Mouse (Mus musculus): ENCODE results near the gene Zdhhc20. TPM values are rescaled to one million over a fixed set of nuclear protein-coding genes. Genes with fewer than 3 reads are reported as not detected.
"Not testable (repeated sequence)": the region's sequence is repeated elsewhere in the genome, so short reads cannot be mapped to it uniquely, and the experiment has no call there.

Zdhhc20 gene
- polyA plus RNA-seq (2016; fragmentation: Nextera tagmentation; extraction: Ambion mirVana): 58.9 and 61.2 TPM in 2 replicates

DNA sequence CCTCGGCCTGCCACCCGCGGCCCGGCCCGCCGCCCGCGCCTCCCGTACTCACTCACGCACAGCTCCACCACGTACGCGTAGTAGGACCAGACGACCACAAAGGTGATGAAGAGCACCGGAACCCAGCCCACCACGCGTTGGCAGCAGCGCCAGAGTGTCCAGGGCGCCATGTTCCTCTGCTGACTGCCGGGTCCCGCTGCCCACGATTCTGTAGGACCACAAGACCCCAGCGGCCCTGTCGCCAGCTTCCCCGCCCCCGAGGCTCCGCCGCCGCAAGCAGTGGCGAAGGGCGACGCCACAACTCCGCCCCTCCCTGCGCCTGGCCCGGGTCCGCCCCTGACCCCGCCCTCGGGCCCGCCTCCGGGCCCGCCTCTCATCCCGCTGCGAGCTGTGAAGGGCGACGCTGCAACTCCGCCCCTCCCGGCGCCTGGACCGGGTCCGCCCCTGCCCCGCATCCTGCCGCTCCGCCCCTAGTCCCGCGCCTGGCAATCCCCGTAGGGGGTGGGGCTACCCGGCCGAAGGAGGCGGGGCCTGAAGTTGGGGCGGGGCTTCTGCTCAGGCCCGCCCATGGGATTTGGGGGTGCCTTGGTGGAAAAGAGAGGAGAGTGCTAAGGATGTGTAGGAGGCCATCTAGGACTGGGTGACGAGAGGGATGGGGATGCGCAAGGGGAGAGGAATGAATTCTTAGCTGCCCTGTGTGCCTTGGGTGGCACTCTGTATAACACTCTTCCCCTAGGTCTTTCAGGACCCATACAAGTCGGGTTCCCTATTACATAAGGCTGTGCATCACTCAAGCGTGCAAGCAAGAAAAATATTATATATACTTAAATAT lies at the start of gene Zdhhc20:
Gene Zdhhc20, minus strand, starts transcription at position 266 of the 832 bp plus-strand sequence.
- peak within 1 kb of the TSS; percentile 58 for H3K4me2 ChIP-seq

GRCm38 (mm10) chr14:57937297-57937696 lies 47.2 kb upstream of the Zdhhc20 start:
- WGBS: 94% methylated on average over 6 of the region's 6 CpGs

More for the DNA sequence above, at the start of gene Zdhhc20:
- Histone ChIP-seq H3K27me3 (no peaks in the 10 kb centered on the region), H3K4me1 (peaks cover 10% of the 10 kb centered on the region), H3K9me3 (no peaks in the 10 kb centered on the region), H3K9ac (peak within 1 kb of the TSS; percentile 87), H3K36me3 (replicated peaks) (no peaks in the 10 kb centered on the region), H3K27ac (peak within 1 kb of the TSS; percentile 83), H3K4me3 (replicated peaks) (peak within 1 kb of the TSS; percentile 82)
- ATAC-seq (ENCODE audit: low FRiP score): peak; percentile 97
- 3% methylated on average over 59 of the region's 65 CpGs for WGBS

DNA sequence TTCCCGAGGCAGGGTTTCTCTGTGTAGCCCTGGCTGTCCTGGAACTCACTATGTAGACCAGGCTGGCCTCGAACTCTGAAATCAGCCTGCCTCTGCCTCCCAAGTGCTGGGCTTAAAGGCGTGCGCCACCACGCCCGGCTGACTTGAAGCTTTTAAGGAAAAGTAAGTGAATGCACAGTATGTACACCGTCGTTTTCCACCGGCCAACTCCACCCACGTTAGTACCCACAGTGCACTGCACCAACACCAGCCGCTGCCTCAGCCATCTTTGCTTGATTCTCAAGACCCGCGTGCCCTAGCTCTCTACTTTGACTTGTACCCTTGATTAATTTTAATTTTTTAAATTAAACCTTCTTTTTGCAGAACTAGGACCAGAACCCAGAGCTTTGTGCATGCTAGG lies 44.6 kb upstream of the Zdhhc20 start:
- no peak overlapping the region for H3K4me3 ChIP-seq (replicated peaks)
- no peak for ATAC-seq (ENCODE audit: low FRiP score)
- H3K4me2 ChIP-seq: no peak overlapping the region
- WGBS: 97% methylated on average over 13 of the region's 13 CpGs
- no peak overlapping the region for H3K9ac ChIP-seq
- no peaks in the 10 kb centered on the region for H3K36me3 ChIP-seq (replicated peaks)
- no peak overlapping the region for H3K27ac ChIP-seq
- no peaks in the 10 kb centered on the region for H3K9me3 ChIP-seq
- H3K4me1 ChIP-seq: no peaks in the 10 kb centered on the region
- no peaks in the 10 kb centered on the region for H3K27me3 ChIP-seq

More at GRCm38 (mm10) chr14:57937297-57937696, 47.2 kb upstream of the Zdhhc20 start:
- H3K4me2 ChIP-seq: no peak overlapping the region
- peaks cover 5% of the 10 kb centered on the region; the same call in 1 of the 2 replicates for H3K36me3 ChIP-seq (replicated peaks)
- H3K9ac ChIP-seq: no peak overlapping the region
- no peaks in the 10 kb centered on the region for H3K9me3 ChIP-seq
- no peaks in the 10 kb centered on the region for H3K27me3 ChIP-seq
- no peak overlapping the region for H3K4me3 ChIP-seq (replicated peaks)
- H3K4me1 ChIP-seq: no peaks in the 10 kb centered on the region
- no peak for ATAC-seq (ENCODE audit: low FRiP score)
- no peak overlapping the region for H3K27ac ChIP-seq

DNA sequence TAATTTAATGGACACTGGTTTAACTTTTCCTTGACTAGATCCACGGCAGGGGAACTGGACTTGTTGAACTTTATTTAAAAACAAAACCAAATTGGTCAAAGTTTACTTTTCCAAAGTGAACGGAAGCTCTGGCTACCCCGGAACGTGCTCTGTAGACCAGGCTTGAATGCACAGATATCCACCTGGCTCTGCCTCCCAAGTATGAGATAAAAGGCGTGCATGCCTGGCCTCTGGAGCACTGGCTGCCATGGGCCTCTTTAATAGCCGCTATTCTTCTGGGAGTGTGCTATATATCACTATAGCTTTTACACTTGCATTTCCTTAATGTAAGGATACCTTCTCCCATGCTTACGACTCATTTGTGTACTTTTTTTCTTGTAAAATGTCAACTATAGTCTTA lies 43.5 kb upstream of the Zdhhc20 start:
- H3K27ac ChIP-seq: no peak overlapping the region
- H3K4me2 ChIP-seq: no peak overlapping the region
- no peak for ATAC-seq (ENCODE audit: low FRiP score)
- H3K4me1 ChIP-seq: no peaks in the 10 kb centered on the region
- no peak overlapping the region for H3K9ac ChIP-seq
- no peaks in the 10 kb centered on the region for H3K27me3 ChIP-seq
- 88% methylated on average over 7 of the region's 7 CpGs for WGBS
- no peaks in the 10 kb centered on the region for H3K36me3 ChIP-seq (replicated peaks)
- no peak overlapping the region for H3K4me3 ChIP-seq (replicated peaks)
- no peaks in the 10 kb centered on the region for H3K9me3 ChIP-seq

DNA sequence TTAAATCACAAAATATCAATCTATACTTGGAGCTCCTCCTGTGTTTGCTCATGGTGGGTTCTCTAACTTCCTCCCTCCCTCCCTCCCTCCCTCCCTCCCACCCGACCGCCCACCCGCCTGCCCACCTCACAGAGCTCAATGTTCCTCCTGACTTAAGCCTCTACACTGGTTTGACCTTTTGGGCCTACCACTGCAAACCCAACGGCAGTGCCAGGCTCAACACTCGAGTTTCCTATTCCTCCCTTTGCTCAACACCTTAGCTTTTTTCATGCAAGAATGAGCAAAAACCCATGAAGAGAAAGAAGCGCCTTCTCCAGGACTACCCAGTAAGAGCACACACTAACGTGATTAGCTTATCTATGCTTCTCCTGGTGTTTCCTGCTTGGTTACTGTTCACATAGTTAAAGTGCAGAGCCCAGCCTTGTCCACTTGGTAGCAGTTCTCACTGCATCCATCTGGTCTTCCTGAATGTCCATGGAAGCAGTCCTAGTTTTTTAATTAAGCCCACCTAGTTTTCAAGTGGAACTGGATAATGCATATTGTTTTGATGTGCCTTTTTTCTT lies 42.9 kb upstream of the Zdhhc20 start:
- H3K9ac ChIP-seq: no peak overlapping the region
- H3K9me3 ChIP-seq: no peaks in the 10 kb centered on the region

DNA sequence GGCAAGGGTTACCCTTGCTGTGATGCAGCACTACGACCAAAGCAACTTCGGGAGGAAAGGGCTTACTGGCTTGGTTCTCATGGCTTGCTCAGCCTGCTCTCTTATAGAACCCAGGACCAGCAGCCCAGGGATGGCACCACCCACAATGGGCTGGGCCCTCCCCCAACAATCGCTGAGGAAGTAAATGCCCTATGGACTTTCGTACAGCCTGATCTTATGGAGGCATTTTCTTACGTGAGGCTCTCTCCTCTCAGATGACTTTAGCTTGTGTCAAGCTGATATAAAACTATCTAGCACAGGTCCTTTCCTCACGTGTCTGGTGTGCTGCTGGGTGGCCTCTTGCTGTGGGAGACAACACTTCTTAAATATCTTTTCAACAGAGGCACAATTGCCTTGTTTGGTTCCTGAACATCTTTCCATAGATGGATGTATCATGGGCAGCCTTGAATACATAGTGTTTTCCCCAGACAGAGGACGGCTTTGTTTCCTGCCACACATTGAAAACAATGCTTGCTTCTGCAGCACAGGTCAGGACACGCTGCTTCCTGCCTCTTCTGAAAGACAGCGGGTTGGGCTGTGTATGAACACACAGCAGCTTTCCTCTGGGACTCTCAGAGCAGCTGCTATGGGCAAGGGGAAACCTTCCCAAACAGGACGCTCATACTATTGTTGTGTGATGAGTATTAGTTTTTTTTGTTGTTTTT lies 31.5 kb upstream of the Zdhhc20 start:
- Histone ChIP-seq H3K27me3 (no peaks in the 10 kb centered on the region), H3K4me1 (peaks cover 13% of the 10 kb centered on the region), H3K9ac (no peak overlapping the region), H3K4me3 (replicated peaks) (no peak overlapping the region), H3K36me3 (replicated peaks) (peaks cover 38% of the 10 kb centered on the region), H3K27ac (peak overlapping the region; percentile 46; the same call in 1 of the 2 replicates), H3K4me2 (no peak overlapping the region), H3K9me3 (no peaks in the 10 kb centered on the region)
- 42% methylated on average over 10 of the region's 10 CpGs for WGBS
- 0 out of 2 replicates have a peak, but pooled peaks have one; percentile 11 for ATAC-seq (ENCODE audit: low FRiP score)

More for the DNA sequence above, 42.9 kb upstream of the Zdhhc20 start:
- no peak overlapping the region for H3K4me2 ChIP-seq
- no peaks in the 10 kb centered on the region for H3K4me1 ChIP-seq
- H3K4me3 ChIP-seq (replicated peaks): no peak overlapping the region
- ATAC-seq (ENCODE audit: low FRiP score): no peak
- H3K36me3 ChIP-seq (replicated peaks): no peaks in the 10 kb centered on the region
- WGBS: 74% methylated on average over 7 of the region's 7 CpGs
- H3K27me3 ChIP-seq: no peaks in the 10 kb centered on the region
- no peak overlapping the region for H3K27ac ChIP-seq

DNA sequence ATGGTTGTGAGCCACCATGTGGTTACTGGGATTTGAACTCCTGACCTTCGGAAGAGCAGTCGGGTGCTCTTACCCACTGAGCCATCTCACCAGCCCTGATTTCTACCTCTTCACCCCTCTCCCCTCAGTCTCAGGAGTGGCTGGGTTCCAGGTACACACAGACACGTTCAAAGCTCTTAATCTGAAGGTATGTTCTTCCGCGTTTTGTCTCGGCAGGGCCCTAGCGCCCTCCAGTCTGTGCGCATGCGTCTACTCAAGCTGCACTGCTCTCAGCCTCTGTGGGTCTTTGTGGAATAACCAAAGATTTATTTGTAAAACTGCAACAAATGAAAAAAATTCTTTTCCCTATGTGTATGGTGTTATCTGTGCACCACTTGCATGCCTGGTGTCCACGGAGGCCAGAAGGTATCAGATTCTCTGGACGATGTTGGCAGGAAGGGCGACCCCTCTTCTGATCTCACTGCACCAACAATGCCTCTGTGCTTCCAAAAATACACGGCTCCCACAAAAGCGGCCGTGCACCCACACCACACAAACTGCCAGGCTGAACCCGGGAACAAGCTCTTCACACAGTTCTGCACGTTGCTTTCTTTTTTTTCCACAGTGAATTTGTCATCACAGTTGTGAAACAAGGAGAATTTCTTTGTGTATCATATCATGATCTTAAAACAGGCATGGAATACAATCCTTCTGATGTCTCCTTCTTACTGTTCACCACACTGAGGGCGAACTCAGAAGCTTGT lies 30.7 kb upstream of the Zdhhc20 start:
- 89% methylated on average over 18 of the region's 18 CpGs for WGBS
- Histone ChIP-seq H3K9ac (no peak overlapping the region), H3K36me3 (replicated peaks) (peaks cover 36% of the 10 kb centered on the region), H3K27me3 (no peaks in the 10 kb centered on the region), H3K9me3 (no peaks in the 10 kb centered on the region), H3K27ac (peak overlapping the region; percentile 46; the same call in 1 of the 2 replicates), H3K4me1 (peaks cover 13% of the 10 kb centered on the region), H3K4me2 (no peak overlapping the region), H3K4me3 (replicated peaks) (no peak overlapping the region)
- no peak for ATAC-seq (ENCODE audit: low FRiP score)

DNA sequence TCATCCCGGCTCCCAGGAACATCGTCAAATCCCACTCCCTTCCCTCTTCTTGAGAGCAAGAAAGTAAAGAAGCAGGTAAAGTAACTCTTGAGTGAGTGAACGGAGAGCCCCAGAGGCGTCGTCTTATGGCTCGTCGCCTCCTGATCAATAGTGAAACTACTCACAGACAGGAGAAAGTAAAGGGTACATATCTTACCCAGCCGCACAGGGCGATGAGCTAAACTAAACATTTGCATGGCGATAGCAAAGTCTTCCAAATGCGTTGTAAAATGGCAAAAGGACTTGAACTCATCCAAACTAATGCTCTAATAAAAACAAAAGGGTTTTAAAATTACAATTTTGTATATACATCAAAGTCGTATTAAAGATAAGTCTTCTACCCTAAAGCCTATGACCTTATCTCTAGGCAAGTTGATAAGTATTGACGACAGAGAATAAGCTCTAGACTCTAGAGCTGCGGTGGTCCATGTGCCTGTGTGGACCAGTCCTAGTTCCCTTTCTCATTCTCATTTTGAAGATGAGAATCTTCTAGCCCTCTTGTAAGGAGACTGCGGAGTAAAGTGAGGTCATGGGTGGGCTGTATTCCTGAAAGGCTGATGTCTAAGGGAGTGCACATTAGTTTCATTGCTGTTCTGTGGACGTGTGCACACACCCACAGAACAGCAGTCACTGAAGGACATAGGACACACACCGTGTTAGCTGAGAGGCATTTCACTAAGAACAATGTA lies 29.2 kb upstream of the Zdhhc20 start:
- Histone ChIP-seq H3K9ac (no peak overlapping the region), H3K4me1 (peaks cover 13% of the 10 kb centered on the region), H3K4me3 (replicated peaks) (no peak overlapping the region), H3K27ac (no peak overlapping the region), H3K9me3 (no peaks in the 10 kb centered on the region), H3K27me3 (no peaks in the 10 kb centered on the region), H3K36me3 (replicated peaks) (peaks cover 37% of the 10 kb centered on the region), H3K4me2 (no peak overlapping the region)
- ATAC-seq (ENCODE audit: low FRiP score): no peak
- 94% methylated on average over 17 of the region's 17 CpGs for WGBS

DNA sequence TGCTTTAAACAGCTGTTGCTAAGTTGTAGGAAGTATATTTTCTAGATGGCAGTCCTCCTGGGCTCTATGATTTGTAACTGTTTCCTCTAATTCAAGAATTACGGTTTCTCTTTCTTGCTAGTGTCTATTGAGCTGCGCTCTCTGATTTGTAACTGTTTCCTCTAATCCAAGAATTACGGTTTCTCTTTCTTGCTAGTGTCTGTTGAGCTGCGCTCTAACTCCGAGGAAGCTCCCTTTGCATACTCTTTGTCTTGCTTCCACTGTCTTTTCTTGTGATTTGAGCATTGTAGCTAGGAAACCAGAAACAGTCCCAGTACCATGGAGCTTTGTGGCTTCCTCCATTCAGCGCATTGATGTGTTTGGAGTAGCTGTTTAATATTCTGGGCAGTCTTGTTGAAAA lies 25.3 kb upstream of the Zdhhc20 start:
- no peak overlapping the region for H3K27ac ChIP-seq
- peaks cover 22% of the 10 kb centered on the region for H3K36me3 ChIP-seq (replicated peaks)
- 57% methylated on average over 6 of the region's 6 CpGs for WGBS
- H3K4me2 ChIP-seq: no peak overlapping the region
- no peaks in the 10 kb centered on the region for H3K9me3 ChIP-seq
- H3K4me1 ChIP-seq: no peaks in the 10 kb centered on the region
- H3K4me3 ChIP-seq (replicated peaks): no peak overlapping the region
- H3K9ac ChIP-seq: no peak overlapping the region
- H3K27me3 ChIP-seq: peaks cover 5% of the 10 kb centered on the region; the same call in 1 of the 2 replicates
- ATAC-seq (ENCODE audit: low FRiP score): no peak

DNA sequence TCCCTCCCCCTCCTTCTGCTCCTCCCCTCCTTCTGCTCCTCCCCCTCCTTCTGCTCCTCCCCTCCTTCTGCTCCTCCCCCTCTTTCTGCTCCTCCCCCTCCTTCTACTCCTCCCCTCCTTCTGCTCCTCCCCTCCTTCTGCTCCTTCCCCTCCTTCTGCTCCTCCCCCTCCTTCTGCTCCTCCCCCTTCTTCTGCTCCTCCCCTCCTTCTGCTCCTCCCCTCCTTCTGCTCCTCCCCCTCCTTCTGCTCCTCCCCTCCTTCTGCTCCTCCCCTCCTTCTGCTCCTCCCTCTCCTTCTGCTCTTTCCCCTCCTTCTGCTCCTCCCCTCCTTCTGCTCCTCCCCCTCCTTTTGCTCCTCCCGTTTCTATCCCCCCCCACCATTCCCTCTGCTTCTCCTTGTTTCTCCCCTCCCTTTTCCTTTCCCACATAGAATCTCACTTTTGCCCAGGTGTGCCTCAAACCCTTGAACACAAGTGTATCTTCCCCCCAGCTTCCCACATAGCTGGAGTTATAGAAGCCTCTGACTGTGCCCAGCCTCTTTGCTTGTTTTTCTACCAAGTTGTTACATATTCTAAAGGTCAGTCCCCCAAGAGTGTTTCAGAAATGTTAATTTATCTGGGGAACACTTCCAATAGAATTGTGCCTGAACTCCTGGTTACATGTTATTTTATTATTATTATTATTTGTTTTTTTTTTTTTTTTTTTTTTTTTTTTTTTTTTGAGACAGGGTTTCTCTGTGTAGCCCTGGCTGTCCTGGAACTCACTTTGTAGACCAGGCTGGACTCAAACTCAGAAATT lies 22.3 kb upstream of the Zdhhc20 start:
- 67% methylated on average over 1 of the region's 1 CpGs for WGBS
- H3K9me3 ChIP-seq; H3K4me1 ChIP-seq; ATAC-seq (ENCODE audit: low FRiP score); H3K27ac ChIP-seq; H3K4me2 ChIP-seq; H3K9ac ChIP-seq; H3K27me3 ChIP-seq; H3K4me3 ChIP-seq (replicated peaks): not testable (repeated sequence)
- peaks cover 13% of the 10 kb centered on the region for H3K36me3 ChIP-seq (replicated peaks)

GRCm38 (mm10) chr14:57911787-57912186 lies 21.7 kb upstream of the Zdhhc20 start:
- not testable (repeated sequence) for H3K27me3 ChIP-seq; ATAC-seq (ENCODE audit: low FRiP score); H3K4me2 ChIP-seq; H3K36me3 ChIP-seq (replicated peaks); H3K9me3 ChIP-seq; H3K4me1 ChIP-seq; H3K9ac ChIP-seq; H3K27ac ChIP-seq; H3K4me3 ChIP-seq (replicated peaks)

Measured in forebrain, embryonic 12.5 days (tissue).